In the genomic region with DNA sequence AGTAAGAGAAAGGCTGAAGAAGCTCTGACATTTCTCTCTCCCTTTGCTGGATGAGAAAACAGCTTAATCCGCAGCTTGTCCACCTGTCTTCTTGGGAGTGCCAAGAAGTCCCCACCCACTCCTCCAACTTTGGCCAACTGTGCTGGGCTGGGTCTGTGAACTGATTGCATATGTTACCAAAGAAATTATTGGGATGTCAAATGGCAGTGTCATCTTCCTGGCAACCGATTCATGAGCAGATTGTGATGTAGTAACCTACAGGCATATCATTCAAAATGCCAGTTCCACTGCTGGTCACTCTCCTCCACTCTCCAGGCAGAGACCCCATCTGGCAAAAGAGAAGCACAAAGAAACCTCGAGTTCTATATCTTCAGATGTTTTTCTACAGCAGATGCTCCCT, we compare ENCODE assay signal across 23 mouse cellular contexts.
DNase-seq lines count a peak whose midpoint lies in the region; ATAC-seq lines count a peak whose summit lies in the region.
"Had no signal": no experiment of that assay in that cellular context is flagged by ENCODE, and none has a peak within 500 bp of the region (broad histone marks: within the 10 kb centered on the region; RNA-seq: fewer than 3 reads in every experiment).

No protein-coding gene starts in this region.

- H3K4me2 ChIP-seq in forebrain, embryonic 15.5 days (replicated peaks) = no peak overlapping the region
- H3K4me2 ChIP-seq in forebrain, embryonic 11.5 days (ENCODE audit: low read depth, low read length, severe bottlenecking) = no peak overlapping the region
- H3K4me2 ChIP-seq: embryonic facial prominence, embryonic 12.5 days; kidney, embryonic 15.5 days; limb, embryonic 13.5 days; liver, embryonic 13.5 days; lung, embryonic 15.5 days; neural tube, embryonic 12.5 days had no signal

- H3K4me1 ChIP-seq in forebrain, embryonic 15.5 days = peaks cover 6% of the 10 kb centered on the region; the same call in 1 of the 2 replicates
- no peaks in the 10 kb centered on the region for H3K4me1 ChIP-seq in forebrain, embryonic 11.5 days (replicated peaks; ENCODE audit: control insufficient read depth, insufficient read depth, low read length)
- H3K4me1 ChIP-seq: embryonic facial prominence, embryonic 12.5 days; kidney, embryonic 15.5 days; limb, embryonic 13.5 days; liver, embryonic 13.5 days; lung, embryonic 15.5 days; neural tube, embryonic 12.5 days had no signal

- ATAC-seq in forebrain, embryonic 15.5 days (replicated peaks) = peak; percentile 32; the same call in 1 of the 2 replicates
- no peak for ATAC-seq in forebrain, embryonic 11.5 days (replicated peaks; ENCODE audit: low FRiP score)
- peak; percentile 43; the same call in 1 of the 2 replicates for ATAC-seq in cerebellum, adult (ENCODE audit: insufficient number of reproducible peaks, low FRiP score, low TSS enrichment)
- ATAC-seq: intestine, postnatal 0 days had no signal

- no peak overlapping the region for H3K4me3 ChIP-seq in forebrain, embryonic 15.5 days
- no peak overlapping the region for H3K4me3 ChIP-seq in forebrain, embryonic 11.5 days (ENCODE audit: low read depth, low read length)
- H3K4me3 ChIP-seq: embryonic facial prominence, embryonic 12.5 days; erythroblast, embryonic 14.5 days; heart, adult 2 months; kidney, embryonic 15.5 days; limb, embryonic 13.5 days; liver, embryonic 13.5 days; lung, embryonic 15.5 days; midbrain, embryonic 10.5 days; neural tube, embryonic 12.5 days had no signal

- H3K9ac ChIP-seq in forebrain, embryonic 15.5 days (replicated peaks) = no peak overlapping the region
- no peak overlapping the region for H3K9ac ChIP-seq in forebrain, embryonic 11.5 days (ENCODE audit: low read length)
- H3K9ac ChIP-seq: embryonic facial prominence, embryonic 12.5 days; kidney, embryonic 15.5 days; limb, embryonic 13.5 days; liver, embryonic 13.5 days; lung, embryonic 15.5 days; neural tube, embryonic 12.5 days had no signal

- H3K27ac ChIP-seq in forebrain, embryonic 15.5 days (replicated peaks) = 0 out of 2 replicates have a peak overlapping the region, but pooled peaks have one; percentile 31
- no peak overlapping the region for H3K27ac ChIP-seq in forebrain, embryonic 11.5 days (ENCODE audit: low read depth, low read length)
- H3K27ac ChIP-seq: embryonic facial prominence, embryonic 12.5 days; heart, adult 2 months; kidney, embryonic 15.5 days; limb, embryonic 13.5 days; liver, embryonic 13.5 days; lung, embryonic 15.5 days; macrophage; midbrain, embryonic 10.5 days; neural tube, embryonic 12.5 days had no signal

- H3K9me3 ChIP-seq in forebrain, embryonic 15.5 days = no peaks in the 10 kb centered on the region
- no peaks in the 10 kb centered on the region for H3K9me3 ChIP-seq in forebrain, embryonic 11.5 days (ENCODE audit: control insufficient read depth, low read length)
- H3K9me3 ChIP-seq: embryonic facial prominence, embryonic 12.5 days; kidney, embryonic 15.5 days; limb, embryonic 13.5 days; liver, embryonic 13.5 days; lung, embryonic 15.5 days; midbrain, embryonic 10.5 days; neural tube, embryonic 12.5 days had no signal

- no peaks in the 10 kb centered on the region for H3K27me3 ChIP-seq in forebrain, embryonic 15.5 days
- H3K27me3 ChIP-seq in forebrain, embryonic 11.5 days (ENCODE audit: control insufficient read depth, insufficient read depth, low read length) = no peaks in the 10 kb centered on the region
- H3K27me3 ChIP-seq: embryonic facial prominence, embryonic 12.5 days; kidney, embryonic 15.5 days; limb, embryonic 13.5 days; liver, embryonic 13.5 days; lung, embryonic 15.5 days; neural tube, embryonic 12.5 days had no signal

- no peak for DNase-seq in forebrain, embryonic 11.5 days (ENCODE audit: low spot score)
- peak; percentile 16 to 36 for DNase-seq in layer of hippocampus, adult 18-20 months (ENCODE audit: low spot score in 2 of 2)
- no peak for DNase-seq in layer of hippocampus, postnatal 25 days (ENCODE audit: extremely low spot score in 1 of 2, low spot score in 1 of 2)
- DNase-seq in cerebellum, adult 9-11 months = peak; percentile 31
- DNase-seq in frontal cortex, postnatal 36 days (ENCODE audit: low spot score in 2 of 2) = no peak
- no peak for DNase-seq in MN1 (ENCODE audit: low spot score)
- DNase-seq: adrenal gland, postnatal 25 days; gastrocnemius, postnatal 14 days; heart, adult 2 months; liver, embryonic 13.5 days; thymus, postnatal 14 days had no signal

- H3K36me3 ChIP-seq in forebrain, embryonic 15.5 days = no peaks in the 10 kb centered on the region
- H3K36me3 ChIP-seq in forebrain, embryonic 11.5 days (ENCODE audit: control insufficient read depth, insufficient read depth, low read length) = no peaks in the 10 kb centered on the region
- H3K36me3 ChIP-seq: embryonic facial prominence, embryonic 12.5 days; G1E; kidney, embryonic 15.5 days; limb, embryonic 13.5 days; liver, embryonic 13.5 days; lung, embryonic 15.5 days; midbrain, embryonic 10.5 days; neural tube, embryonic 12.5 days had no signal

- 55% methylated on average over 3 of the region's 3 CpGs for WGBS in forebrain, embryonic 15.5 days
- WGBS in forebrain, embryonic 11.5 days = 77% methylated on average over 3 of the region's 3 CpGs

Comparison
In these comparisons a context has a peak if more than half of its experiments do, and no peak if none do; other contexts are left out.
1. DNase-seq: peak in layer of hippocampus, adult 18-20 months (2 of 2) and cerebellum, adult 9-11 months (single experiment); none in forebrain, embryonic 11.5 days (single experiment), layer of hippocampus, postnatal 25 days (0 of 2), frontal cortex, postnatal 36 days (0 of 2) and MN1 (single experiment).